Mouse (Mus musculus): ENCODE results near the gene Aph1b. TPM values are rescaled to one million over a fixed set of nuclear protein-coding genes. Genes with fewer than 3 reads are reported as not detected.
"Not testable (repeated sequence)": the region's sequence is repeated elsewhere in the genome, so short reads cannot be mapped to it uniquely, and the experiment has no call there.

The Aph1b gene
- total and polyA plus RNA-seq, 3 experiments = 0.68 to 0.93 (median 0.91) TPM

- peak; percentile 52 for DNase-seq (ENCODE audit: extremely low read depth)
- Histone ChIP-seq H3K79me2 (replicated peaks; ENCODE audit: control insufficient read depth, extremely low read depth, insufficient read depth, poor library complexity, severe bottlenecking) (no peaks in the 10 kb centered on the region), H3K4me2 (ENCODE audit: insufficient read depth, low read depth, poor library complexity, severe bottlenecking) (no peak overlapping the region), H3K27ac (ENCODE audit: insufficient read depth, low read depth) (no peak overlapping the region), H3K9me3 (replicated peaks; ENCODE audit: low read length) (no peaks in the 10 kb centered on the region), H3K4me3 (replicated peaks in 1 of 3; ENCODE audit: low read depth in 2 of 3, low read length in 2 of 3, poor library complexity in 1 of 3) (no peak overlapping the region), H3K27me3 (replicated peaks) (no peaks in the 10 kb centered on the region), H3K4me1 (ENCODE audit: control insufficient read depth in 1 of 2, insufficient read depth in 2 of 2) (peaks cover 0 to 2% of the 10 kb centered on the region in 2 experiments; a peak in 1 of 4 replicates), H3K36me3 (replicated peaks in 1 of 2; ENCODE audit: control insufficient read depth in 1 of 2, insufficient read depth in 1 of 2, low read length in 1 of 2) (no peaks in the 10 kb centered on the region), H3K9ac (ENCODE audit: insufficient read depth, low read depth) (no peak overlapping the region)
- in situ Hi-C loops (cut with MboI; ENCODE audit: low pct_ligation_motif_present, low pct_unique_long_range_greater_than_20kb, low sequenced_read_pairs) = no loop called here
- TF ChIP-seq JUND (conservative IDR thresholded peaks at IDR 0.05; ENCODE audit: low read depth, low read length) = peak; percentile 37; the same call in 1 of the 2 replicates
- no peak for TF ChIP-seq NRF1 (IDR thresholded peaks at IDR 0.05; ENCODE audit: low read depth, low read length)
- peak; percentile 97 for TF ChIP-seq RAD21 (IDR thresholded peaks at IDR 0.05; ENCODE audit: low read depth, low read length)
- no peak for TF ChIP-seq BHLHE40 (IDR thresholded peaks at IDR 0.05; ENCODE audit: low read depth, low read length)
- TF ChIP-seq ZC3H11A (IDR thresholded peaks at IDR 0.05; ENCODE audit: low read depth, low read length) = peak; percentile 67
- no peak for TF ChIP-seq EP300 (IDR thresholded peaks at IDR 0.05; ENCODE audit: low read length)
- peak in 1 of 2 experiments; percentile 91; a peak in 3 of 4 replicates for TF ChIP-seq CTCF (conservative IDR thresholded peaks at IDR 0.05 in 1 of 2, IDR thresholded peaks at IDR 0.05 in 1 of 2; ENCODE audit: low read depth in 2 of 2, low read length in 2 of 2)
- peak; percentile 86 for TF ChIP-seq SMC3 (IDR thresholded peaks at IDR 0.05; ENCODE audit: low read depth, low read length)
- TF ChIP-seq MAFK (IDR thresholded peaks at IDR 0.05; ENCODE audit: insufficient replicate concordance, low read length) = no peak
- TF ChIP-seq ELF1 (IDR thresholded peaks at IDR 0.05; ENCODE audit: low read depth, low read length) = no peak
- TF ChIP-seq E2F4 (IDR thresholded peaks at IDR 0.05; ENCODE audit: insufficient replicate concordance, low read depth, low read length) = 0 out of 2 replicates have a peak, but pooled peaks have one; percentile 34
- no peak for TF ChIP-seq HCFC1 (IDR thresholded peaks at IDR 0.05; ENCODE audit: low read depth, low read length)
- no peak for TF ChIP-seq PAX5 (IDR thresholded peaks at IDR 0.05; ENCODE audit: low read length)
- dilution Hi-C loops (cut with MboI; ENCODE audit: extremely low pct_ligation_motif_present, extremely low pct_unique_long_range_greater_than_20kb, low sequenced_read_pairs) = no loop called here
These were observed 30.7 kb upstream of the Aph1b start for GRCm38 (mm10) chr9:66825990-66826389.

- H3K9ac ChIP-seq (ENCODE audit: insufficient read depth, low read depth); H3K79me2 ChIP-seq (replicated peaks; ENCODE audit: control insufficient read depth, extremely low read depth, insufficient read depth, poor library complexity, severe bottlenecking); H3K9me3 ChIP-seq (replicated peaks; ENCODE audit: low read length); H3K4me2 ChIP-seq (ENCODE audit: insufficient read depth, low read depth, poor library complexity, severe bottlenecking); H3K27ac ChIP-seq (ENCODE audit: insufficient read depth, low read depth); H3K36me3 ChIP-seq (replicated peaks in 1 of 2; ENCODE audit: control insufficient read depth in 1 of 2, insufficient read depth in 1 of 2, low read length in 1 of 2); DNase-seq (ENCODE audit: extremely low read depth); H3K4me3 ChIP-seq (replicated peaks in 1 of 3; ENCODE audit: low read depth in 2 of 3, low read length in 2 of 3, poor library complexity in 1 of 3); dilution Hi-C loops (cut with MboI; ENCODE audit: extremely low pct_ligation_motif_present, extremely low pct_unique_long_range_greater_than_20kb, low sequenced_read_pairs); in situ Hi-C loops (cut with MboI; ENCODE audit: low pct_ligation_motif_present, low pct_unique_long_range_greater_than_20kb, low sequenced_read_pairs); H3K4me1 ChIP-seq (ENCODE audit: control insufficient read depth in 1 of 2, insufficient read depth in 2 of 2); H3K27me3 ChIP-seq (replicated peaks): not testable (repeated sequence)
- TF ChIP-seq SMC3 (IDR thresholded peaks at IDR 0.05; ENCODE audit: low read depth, low read length) (peak; percentile 16; the same call in 1 of the 2 replicates), CTCF (conservative IDR thresholded peaks at IDR 0.05 in 1 of 2, IDR thresholded peaks at IDR 0.05 in 1 of 2; ENCODE audit: low read depth in 2 of 2, low read length in 2 of 2) (peak in 1 of 2 experiments; percentile 39; a peak in 2 of 4 replicates)
These were observed 27.0 kb upstream of the Aph1b start for GRCm38 (mm10) chr9:66822255-66822654.

GRCm38 (mm10) chr9:66820996-66821395 is 25.7 kb upstream of the Aph1b start:
- dilution Hi-C loops (cut with MboI; ENCODE audit: extremely low pct_ligation_motif_present, extremely low pct_unique_long_range_greater_than_20kb, low sequenced_read_pairs) = no loop called here
- Histone ChIP-seq H3K79me2 (replicated peaks; ENCODE audit: control insufficient read depth, extremely low read depth, insufficient read depth, poor library complexity, severe bottlenecking) (no peaks in the 10 kb centered on the region), H3K4me3 (replicated peaks in 1 of 3; ENCODE audit: low read depth in 2 of 3, low read length in 2 of 3, poor library complexity in 1 of 3) (no peak overlapping the region), H3K9me3 (replicated peaks; ENCODE audit: low read length) (no peaks in the 10 kb centered on the region), H3K4me1 (ENCODE audit: control insufficient read depth in 1 of 2, insufficient read depth in 2 of 2) (no peaks in the 10 kb centered on the region), H3K9ac (ENCODE audit: insufficient read depth, low read depth) (no peak overlapping the region), H3K27ac (ENCODE audit: insufficient read depth, low read depth) (no peak overlapping the region), H3K4me2 (ENCODE audit: insufficient read depth, low read depth, poor library complexity, severe bottlenecking) (no peak overlapping the region), H3K36me3 (replicated peaks in 1 of 2; ENCODE audit: control insufficient read depth in 1 of 2, insufficient read depth in 1 of 2, low read length in 1 of 2) (no peaks in the 10 kb centered on the region), H3K27me3 (replicated peaks) (no peaks in the 10 kb centered on the region)
- in situ Hi-C loops (cut with MboI; ENCODE audit: low pct_ligation_motif_present, low pct_unique_long_range_greater_than_20kb, low sequenced_read_pairs) = no loop called here
- TF ChIP-seq POLR2A (IDR thresholded peaks at IDR 0.05; ENCODE audit: low read depth, low read length) = no peak
- TF ChIP-seq UBTF (IDR thresholded peaks at IDR 0.05; ENCODE audit: low read depth, low read length) = no peak
- no peak for TF ChIP-seq NRF1 (IDR thresholded peaks at IDR 0.05; ENCODE audit: low read depth, low read length)
- no peak for TF ChIP-seq USF1 (IDR thresholded peaks at IDR 0.05; ENCODE audit: low read depth, low read length)
- no peak for TF ChIP-seq ELF1 (IDR thresholded peaks at IDR 0.05; ENCODE audit: low read depth, low read length)
- no peak for TF ChIP-seq CTCF (conservative IDR thresholded peaks at IDR 0.05 in 1 of 2, IDR thresholded peaks at IDR 0.05 in 1 of 2; ENCODE audit: low read depth in 2 of 2, low read length in 2 of 2)
- no peak for TF ChIP-seq RCOR1 (conservative IDR thresholded peaks at IDR 0.05; ENCODE audit: low read depth, low read length)
- no peak for DNase-seq (ENCODE audit: extremely low read depth)

Data from CH12.LX (cell line).